Mouse (Mus musculus): ENCODE data around the gene Pramef20. TPM values are rescaled to one million over a fixed set of nuclear protein-coding genes. Genes with fewer than 3 reads are reported as not detected.
"Not testable (repeated sequence)": the region's sequence is repeated elsewhere in the genome, so short reads cannot be mapped to it uniquely, and the experiment has no call there.

Gene Pramef20
- not detected for polyA plus RNA-seq (2017; shearing (Covaris generic))

DNA sequence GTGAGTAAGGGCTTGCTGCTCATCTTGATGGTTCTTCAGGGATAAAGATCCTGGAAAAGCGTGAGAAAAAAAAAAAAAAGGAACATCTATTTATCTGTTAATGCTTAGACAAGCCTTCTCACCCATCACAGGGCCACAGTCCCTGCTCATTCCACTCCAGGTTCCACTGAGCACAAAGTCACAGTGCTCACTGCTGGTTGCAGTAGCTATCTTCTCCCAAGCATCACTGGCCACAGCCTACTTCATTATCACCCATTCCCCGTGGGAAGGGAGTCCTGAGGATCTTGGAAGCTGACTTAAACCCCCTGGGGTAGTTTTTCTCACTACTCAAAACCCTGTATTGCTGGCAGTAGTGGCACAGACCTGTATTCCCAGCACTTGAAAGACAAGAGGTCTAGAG lies at the start of gene Pramef20:
Pramef20 (minus strand) TSS at position 23 of the 400 bp plus-strand sequence.
- no peak for ATAC-seq

GRCm38 (mm10) chr4:144424590-144424989 lies 46.9 kb upstream of the Pramef20 start:
- no peak for ATAC-seq

DNA sequence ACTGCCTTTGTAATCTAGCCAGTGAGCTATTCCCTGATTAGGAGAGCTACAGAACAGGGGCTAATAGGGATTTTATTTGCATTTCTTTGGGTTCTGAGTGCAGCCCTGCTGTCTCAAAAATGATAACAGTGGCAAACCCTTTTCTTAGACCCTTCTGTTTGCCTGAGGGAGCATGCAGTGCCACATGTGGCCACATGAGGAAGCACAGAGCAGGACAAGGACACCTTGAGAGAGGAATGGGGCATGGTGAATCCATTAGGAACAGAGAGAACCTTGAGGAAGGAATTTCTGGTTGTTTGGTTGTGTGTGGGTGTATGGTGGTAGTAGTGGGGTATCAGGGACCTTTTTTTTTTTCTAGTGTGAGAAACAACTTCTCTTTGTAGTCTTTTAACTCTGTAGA lies 42.9 kb upstream of the Pramef20 start:
- ATAC-seq = no peak

DNA sequence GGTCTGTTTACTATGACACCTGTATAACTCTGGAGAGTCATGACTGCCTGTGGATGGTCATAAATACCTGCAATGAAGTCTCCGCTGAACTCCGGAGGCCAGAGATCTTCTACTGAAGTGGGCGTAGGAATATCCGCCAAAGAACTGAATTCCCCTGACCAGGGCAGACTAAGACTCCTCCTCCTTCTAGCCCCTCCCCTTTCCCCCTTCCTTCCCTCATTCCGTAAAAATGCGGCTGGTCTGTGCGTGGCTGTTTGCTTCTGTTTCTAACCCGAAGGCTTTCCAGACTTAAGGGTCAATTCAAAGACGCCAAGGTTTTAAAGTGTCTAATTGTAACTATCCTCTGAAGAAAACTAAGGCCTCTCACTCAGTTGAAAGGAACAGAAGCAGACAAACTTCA lies 30.6 kb upstream of the Pramef20 start, which contains the start of gene Pramef12:
Pramef12 (minus strand) TSS at position 175 of the 400 bp plus-strand sequence.
- ATAC-seq = no peak

DNA sequence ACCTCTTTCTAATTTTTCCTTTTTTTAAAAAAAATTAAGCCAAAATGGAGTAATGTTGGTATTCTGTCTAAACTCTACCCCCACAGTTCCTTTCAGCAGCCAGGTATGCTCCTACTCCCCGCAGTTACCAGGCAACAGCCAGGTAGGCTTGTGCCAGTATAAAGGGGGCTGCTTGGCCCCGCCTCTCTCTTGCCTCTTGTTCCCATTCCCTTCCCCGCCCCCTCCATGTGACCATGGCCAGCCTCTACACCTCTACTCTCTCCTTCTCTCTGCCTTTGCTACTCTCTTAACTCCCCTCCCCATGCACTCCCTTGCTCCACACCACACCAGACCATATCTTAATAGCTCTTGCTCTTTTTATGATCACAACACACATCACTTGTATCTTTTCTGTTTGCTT lies 28.5 kb upstream of the Pramef20 start:
- ATAC-seq = no peak

DNA sequence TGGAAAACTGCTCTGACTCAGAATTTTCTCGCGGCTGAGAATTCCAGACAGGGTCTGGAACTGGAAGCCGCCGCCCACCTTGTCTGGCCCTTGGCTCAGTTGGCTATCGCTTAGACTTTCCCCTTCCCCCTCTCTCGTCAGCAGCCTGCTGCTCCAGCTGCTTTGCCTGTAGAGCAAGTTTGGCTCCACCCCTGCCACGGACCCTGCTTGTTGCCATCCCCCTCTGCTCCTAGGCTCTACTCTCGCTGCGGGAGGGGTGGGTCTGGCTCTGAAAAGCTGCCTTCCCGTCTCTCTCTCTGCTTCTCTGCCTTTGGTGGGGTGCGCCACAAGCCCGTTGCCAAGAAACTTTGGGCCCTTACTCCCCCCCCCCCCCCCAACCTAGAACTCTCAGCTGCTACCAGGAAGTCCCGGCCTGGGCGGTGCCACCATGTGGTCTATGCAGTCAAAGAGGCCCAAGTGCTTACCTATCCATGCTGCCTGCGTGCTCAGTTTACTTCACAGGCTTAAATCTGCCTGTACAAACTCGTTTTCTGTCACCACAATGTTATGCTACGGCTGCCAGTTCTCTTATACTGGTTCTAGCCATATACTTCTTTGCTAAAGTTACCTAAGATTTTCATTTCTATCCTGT lies 26.8 kb upstream of the Pramef20 start:
- ATAC-seq = no peak

DNA sequence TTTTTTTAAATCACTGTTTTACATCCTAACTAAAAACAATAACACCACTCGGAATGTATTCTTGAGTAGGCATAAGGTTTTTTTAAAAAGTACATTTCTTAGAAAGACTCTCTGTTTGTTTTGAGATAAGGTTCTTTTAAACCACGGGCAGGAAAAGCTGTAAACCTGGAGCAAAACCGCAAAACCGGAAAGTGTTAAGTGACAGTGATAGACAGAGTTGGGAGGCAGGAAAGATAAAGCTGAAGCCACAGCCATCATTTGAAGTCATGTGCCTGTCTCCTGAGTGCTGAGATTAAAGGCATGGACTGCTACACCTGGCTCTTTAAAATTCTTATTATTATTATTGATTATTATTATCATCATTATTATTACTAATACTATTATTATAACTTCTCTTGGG lies 25.0 kb upstream of the Pramef20 start:
- no peak for ATAC-seq

- ATAC-seq = no peak
These were observed 18.6 kb upstream of the Pramef20 start for GRCm38 (mm10) chr4:144396316-144396715.

- ATAC-seq = not testable (repeated sequence)
These were observed 20.1 kb downstream of the Pramef20 start, which contains the start of gene Gm13119 for GRCm38 (mm10) chr4:144357642-144358041. TSS of gene Gm13119 (plus strand) at chr4:144357942.

GRCm38 (mm10) chr4:144335856-144336255 lies 41.9 kb downstream of the Pramef20 start:
- ATAC-seq = not testable (repeated sequence)

- not testable (repeated sequence) for ATAC-seq
These were observed 47.8 kb downstream of the Pramef20 start, which contains the start of gene Gm13128 for GRCm38 (mm10) chr4:144329949-144330348. TSS of gene Gm13128 (plus strand) at chr4:144330249.

Other genes with a start within 250 kb of the Pramef20 start
- not detected for gene Oog3, start 215.3 kb downstream of the Pramef20 start, polyA plus RNA-seq (2017; shearing (Covaris generic))
- not detected for gene Oog2, start 187.2 kb downstream of the Pramef20 start, polyA plus RNA-seq (2017; shearing (Covaris generic))
- not detected for gene C87977, start 164.6 kb downstream of the Pramef20 start, polyA plus RNA-seq (2017; shearing (Covaris generic))
- not detected for gene Pramel5, start 97.4 kb downstream of the Pramef20 start, polyA plus RNA-seq (2017; shearing (Covaris generic))
- not detected for gene Gm13128, start 47.7 kb downstream of the Pramef20 start, polyA plus RNA-seq (2017; shearing (Covaris generic))
- gene Gm13119, start 20.0 kb downstream of the Pramef20 start, polyA plus RNA-seq (2017; shearing (Covaris generic)) = not detected
- gene Pramef12, start 30.5 kb upstream of the Pramef20 start, polyA plus RNA-seq (2017; shearing (Covaris generic)) = not detected
- gene 1700012P22Rik, start 60.8 kb upstream of the Pramef20 start, polyA plus RNA-seq (2017; shearing (Covaris generic)) = not detected
- gene Gm9944, start 75.4 kb upstream of the Pramef20 start, polyA plus RNA-seq (2017; shearing (Covaris generic)) = not detected
- gene Aadacl3, start 85.8 kb upstream of the Pramef20 start, polyA plus RNA-seq (2017; shearing (Covaris generic)) = not detected
- gene 9430007A20Rik, start 141.9 kb upstream of the Pramef20 start, polyA plus RNA-seq (2017; shearing (Covaris generic)) = not detected
- not detected for gene Gm13124, start 187.2 kb upstream of the Pramef20 start, polyA plus RNA-seq (2017; shearing (Covaris generic))
- not detected for gene Aadacl4, start 235.8 kb upstream of the Pramef20 start, polyA plus RNA-seq (2017; shearing (Covaris generic))

Data from activated CD4-positive, CD25-positive, alpha-beta regulatory T cell, adult 4 months (primary cell).